16 mouse cellular contexts compared by ENCODE assay signal in the genomic region with DNA sequence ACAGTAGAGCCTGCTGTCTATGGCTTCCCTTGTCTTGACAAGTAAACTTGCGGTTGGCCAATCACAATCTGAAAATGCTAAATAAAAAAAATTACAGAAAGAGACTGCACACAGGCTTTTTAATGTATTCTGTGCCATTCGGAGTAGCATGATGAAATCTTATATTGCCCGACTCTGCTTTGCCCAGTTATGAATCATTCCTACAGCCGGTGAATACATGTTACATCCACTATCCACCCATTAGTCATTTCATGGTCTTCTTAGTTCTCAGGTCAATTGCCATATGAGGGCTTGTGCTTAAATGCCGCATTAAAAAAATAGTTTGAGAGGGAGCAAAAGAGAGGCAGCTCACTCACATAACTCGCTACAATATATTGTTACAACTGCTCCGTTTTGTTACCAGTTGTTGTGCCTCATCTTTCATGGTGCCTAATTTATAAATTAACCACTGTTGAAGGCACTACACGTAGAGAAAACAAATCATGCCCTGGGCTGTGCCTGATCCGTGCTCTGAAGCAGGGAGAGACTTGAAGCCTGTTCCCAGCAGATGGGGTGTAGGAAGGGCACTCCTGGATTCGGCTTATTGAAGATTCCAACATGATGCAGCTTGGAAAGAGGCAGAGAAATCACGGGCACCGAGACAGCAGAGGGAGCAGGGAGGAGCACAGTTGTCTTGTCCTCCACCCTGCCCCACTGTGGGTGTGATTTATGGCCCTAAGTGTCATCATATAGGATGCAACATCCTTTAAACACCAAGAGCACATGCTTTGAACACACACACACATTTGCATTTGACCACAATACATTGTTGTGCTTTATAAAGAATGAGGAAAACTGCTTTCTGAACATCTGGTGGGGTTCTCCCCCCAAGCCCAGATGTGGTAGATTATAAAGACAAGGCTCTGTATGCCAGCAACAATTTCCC.
DNase-seq lines count a peak whose midpoint lies in the region; ATAC-seq and TF ChIP-seq lines count a peak whose summit lies in the region.
"Had no signal": no experiment of that assay in that cellular context is flagged by ENCODE, and none has a peak within 500 bp of the region (broad histone marks: within the 10 kb centered on the region; RNA-seq: fewer than 3 reads in every experiment).

No protein-coding gene starts in this region.

- H3K4me2 ChIP-seq in neural tube, embryonic 15.5 days = no peak overlapping the region
- no peak overlapping the region for H3K4me2 ChIP-seq in forebrain, postnatal 0 days (ENCODE audit: low read depth)
- H3K4me2 ChIP-seq: hindbrain, embryonic 15.5 days; midbrain, embryonic 11.5 days had no signal

- no peak for DNase-seq in left cerebral cortex, adult 2 months (ENCODE audit: extremely low spot score in 1 of 2, low spot score in 2 of 2)
- no peak for DNase-seq in left cerebral cortex, adult 18-20 months (ENCODE audit: low spot score in 2 of 2)
- no peak for DNase-seq in embryonic facial prominence, embryonic 10.5 days (ENCODE audit: low spot score)
- peak; percentile 44 to 52 for DNase-seq in layer of hippocampus, adult 8-10 months (ENCODE audit: low spot score in 2 of 2)
- DNase-seq in forebrain, postnatal 0 days = no peak
- DNase-seq in MN1 (ENCODE audit: low spot score) = no peak
- DNase-seq: adrenal gland, adult 2 months; cerebellum, postnatal 10 days; kidney, adult 18-20 months; kidney, postnatal 36 days; lung, postnatal 10 days had no signal

- peak overlapping the region; percentile 17; the same call in 1 of the 2 replicates for H3K27ac ChIP-seq in left cerebral cortex, adult 2 months
- H3K27ac ChIP-seq in embryonic facial prominence, embryonic 10.5 days (replicated peaks) = peak overlapping the region; percentile 63
- peak overlapping the region; percentile 68 for H3K27ac ChIP-seq in neural tube, embryonic 15.5 days (replicated peaks)
- no peak overlapping the region for H3K27ac ChIP-seq in forebrain, postnatal 0 days (ENCODE audit: low read depth, low read length)
- H3K27ac ChIP-seq: hindbrain, embryonic 15.5 days; liver, embryonic 14.5 days had no signal

- peaks cover 13% of the 10 kb centered on the region; the same call in 1 of the 2 replicates for H3K4me1 ChIP-seq in embryonic facial prominence, embryonic 10.5 days
- H3K4me1 ChIP-seq in neural tube, embryonic 15.5 days = peaks cover 32% of the 10 kb centered on the region
- no peaks in the 10 kb centered on the region for H3K4me1 ChIP-seq in forebrain, postnatal 0 days (ENCODE audit: insufficient read depth)

- WGBS in embryonic facial prominence, embryonic 10.5 days = 81% methylated on average over 12 of the region's 12 CpGs
- WGBS in neural tube, embryonic 15.5 days = 49% methylated on average over 12 of the region's 12 CpGs
- 71% methylated on average over 12 of the region's 12 CpGs for WGBS in forebrain, postnatal 0 days

- 0 out of 2 replicates have a peak, but pooled peaks cover 4% of the 10 kb centered on the region for H3K27me3 ChIP-seq in embryonic facial prominence, embryonic 10.5 days (replicated peaks; ENCODE audit: low read depth, poor library complexity, severe bottlenecking)
- no peaks in the 10 kb centered on the region; the same call in 1 of the 2 replicates for H3K27me3 ChIP-seq in neural tube, embryonic 15.5 days (replicated peaks)
- no peaks in the 10 kb centered on the region for H3K27me3 ChIP-seq in forebrain, postnatal 0 days (ENCODE audit: insufficient read depth, low read length)
- H3K27me3 ChIP-seq: hindbrain, embryonic 15.5 days had no signal

- TF ChIP-seq CTCF in left cerebral cortex, adult 2 months (IDR thresholded peaks at IDR 0.05) = no peak; the same call in 1 of the 2 replicates
- no peak for TF ChIP-seq CTCF in forebrain, postnatal 0 days (IDR thresholded peaks at IDR 0.05; ENCODE audit: low read depth)

- intact Hi-C loops in left cerebral cortex, adult 2 months (cut with DNase I) = loop anchor here (10.0 kb wide), 1 partner anchor 533 kb away; no protein-coding TSS in a partner anchor

- H3K9me3 ChIP-seq in embryonic facial prominence, embryonic 10.5 days = no peaks in the 10 kb centered on the region
- H3K9me3 ChIP-seq in neural tube, embryonic 15.5 days (replicated peaks) = no peaks in the 10 kb centered on the region
- no peaks in the 10 kb centered on the region for H3K9me3 ChIP-seq in forebrain, postnatal 0 days (ENCODE audit: low read length)
- H3K9me3 ChIP-seq: hindbrain, embryonic 15.5 days had no signal

- ATAC-seq in neural tube, embryonic 15.5 days (ENCODE audit: low FRiP score) = no peak
- ATAC-seq in forebrain, postnatal 0 days = no peak; the same call in 1 of the 2 replicates
- ATAC-seq: forebrain, embryonic 14.5 days had no signal

- no peak overlapping the region for H3K4me3 ChIP-seq in left cerebral cortex, adult 2 months
- no peak overlapping the region for H3K4me3 ChIP-seq in embryonic facial prominence, embryonic 10.5 days
- H3K4me3 ChIP-seq in neural tube, embryonic 15.5 days (replicated peaks) = no peak overlapping the region
- no peak overlapping the region for H3K4me3 ChIP-seq in forebrain, postnatal 0 days (ENCODE audit: low read depth, low read length)
- H3K4me3 ChIP-seq: hindbrain, embryonic 15.5 days had no signal

- H3K36me3 ChIP-seq in embryonic facial prominence, embryonic 10.5 days (replicated peaks) = no peaks in the 10 kb centered on the region
- H3K36me3 ChIP-seq in neural tube, embryonic 15.5 days = no peaks in the 10 kb centered on the region
- no peaks in the 10 kb centered on the region for H3K36me3 ChIP-seq in forebrain, postnatal 0 days (ENCODE audit: insufficient read depth)
- H3K36me3 ChIP-seq: hindbrain, embryonic 15.5 days had no signal

- H3K9ac ChIP-seq in neural tube, embryonic 15.5 days (replicated peaks) = no peak overlapping the region
- H3K9ac ChIP-seq in forebrain, postnatal 0 days = no peak overlapping the region
- H3K9ac ChIP-seq: hindbrain, embryonic 15.5 days; liver, embryonic 14.5 days had no signal

Comparison
In these comparisons a context has a peak if more than half of its experiments do, and no peak if none do; other contexts are left out.
1. DNase-seq: peak in layer of hippocampus, adult 8-10 months (2 of 2); none in left cerebral cortex, adult 2 months (0 of 2), left cerebral cortex, adult 18-20 months (0 of 2), embryonic facial prominence, embryonic 10.5 days (single experiment), forebrain, postnatal 0 days (single experiment) and MN1 (single experiment).